ENCODE assay signal across 8 mouse cellular contexts in the genomic region with DNA sequence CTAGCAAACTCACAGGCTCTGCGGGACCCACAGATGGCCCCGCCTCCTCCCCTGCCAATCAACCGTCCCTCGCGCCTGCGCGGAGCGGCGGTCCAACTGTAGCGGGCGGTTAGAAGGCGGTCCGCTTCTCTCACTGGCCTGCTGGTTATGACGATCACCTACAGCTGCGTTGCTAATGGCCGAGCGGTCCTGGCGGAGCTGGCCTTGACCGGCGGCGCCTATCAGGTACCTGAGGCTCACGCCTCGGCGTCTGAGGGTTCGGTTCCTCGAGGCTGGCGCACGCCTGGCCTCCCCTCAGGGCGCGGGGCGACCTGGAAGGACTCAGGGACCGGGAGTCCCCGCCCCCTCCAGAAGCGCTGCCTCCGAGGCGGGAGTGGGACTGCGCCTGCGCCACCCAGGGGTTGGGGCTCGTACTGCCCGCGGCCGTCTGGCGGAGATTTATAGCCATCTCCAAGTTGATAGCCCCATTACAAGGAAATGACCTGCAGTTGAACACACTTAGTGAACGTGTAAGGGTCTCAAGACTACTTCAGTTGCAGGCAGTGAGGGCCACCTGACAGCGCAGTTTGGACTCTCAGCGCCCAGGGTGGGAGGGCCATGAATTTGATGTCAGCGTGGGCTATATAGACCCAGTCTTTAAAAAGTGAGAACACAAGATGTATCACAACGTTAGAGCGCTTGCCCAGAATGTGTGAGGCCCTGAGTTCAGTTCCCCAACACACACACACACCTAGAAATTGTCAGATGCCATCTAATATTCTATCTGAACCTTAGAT. TPM values are rescaled to one million over a fixed set of nuclear protein-coding genes. Genes with fewer than 3 reads are reported as not detected.
A peak's percentile ranks its signal among the peaks of the same experiment; 100 is the strongest.
DNase-seq lines count a peak whose midpoint lies in the region; ATAC-seq and TF ChIP-seq lines count a peak whose summit lies in the region.

A gene (plus strand): TSS at position 74 of the 776 bp plus-strand sequence.

- ATAC-seq in neutrophil, adult 5-6 weeks (ENCODE audit: extremely low read depth, insufficient number of reproducible peaks, low FRiP score, poor library complexity, severe bottlenecking): peak; percentile 85

- WGBS in hindbrain, embryonic 10.5 days: 6% methylated on average over 49 of the region's 49 CpGs
- 4% methylated on average over 49 of the region's 49 CpGs for WGBS in lung, adult 2 months

- H3K36me3 ChIP-seq in hindbrain, embryonic 10.5 days: no peaks in the 10 kb centered on the region

- no peak for TF ChIP-seq CTCF in lung, adult 2 months (IDR thresholded peaks at IDR 0.05; ENCODE audit: insufficient read depth, low read length)

- peak within 1 kb of the TSS; percentile 91 for H3K27ac ChIP-seq in hindbrain, embryonic 10.5 days

- peaks cover 6% of the 10 kb centered on the region; the same call in 1 of the 2 replicates for H3K4me1 ChIP-seq in hindbrain, embryonic 10.5 days (replicated peaks)
- no peaks in the 10 kb centered on the region for H3K4me1 ChIP-seq in lung, adult 2 months (ENCODE audit: control insufficient read depth, insufficient read depth, low read length)

- H3K27me3 ChIP-seq in hindbrain, embryonic 10.5 days (ENCODE audit: insufficient read depth, poor library complexity, severe bottlenecking): 0 out of 2 replicates have a peak, but pooled peaks cover 3% of the 10 kb centered on the region

- DNase-seq in R1 (ENCODE audit: low read depth, low spot score): peak; percentile 97
- peak; percentile 94 to 97 for DNase-seq in cerebellum, postnatal 10 days
- DNase-seq in frontal cortex, postnatal 10 days (ENCODE audit: low spot score in 2 of 2): peak; percentile 89 to 93
- DNase-seq in hindbrain, embryonic 10.5 days (ENCODE audit: low spot score): peak; percentile 97
- peak; percentile 93 to 94 for DNase-seq in layer of hippocampus, adult 8-10 months (ENCODE audit: low spot score in 2 of 2)
- peak; percentile 94 for DNase-seq in lung, adult 2 months
- peak; percentile 97 for DNase-seq in testis, postnatal 10 days (ENCODE audit: low spot score)

- TF ChIP-seq POLR2A in lung, adult 2 months (IDR thresholded peaks at IDR 0.05; ENCODE audit: borderline replicate concordance, extremely low read depth, low read depth, low read length): peak; percentile 63; the same call in 1 of the 2 replicates

- H3K4me3 ChIP-seq in hindbrain, embryonic 10.5 days: peak within 1 kb of the TSS; percentile 58
- H3K4me3 ChIP-seq in lung, adult 2 months (replicated peaks; ENCODE audit: extremely low read depth, low read depth, low read length): peak within 1 kb of the TSS; percentile 74

- no peaks in the 10 kb centered on the region for H3K9me3 ChIP-seq in hindbrain, embryonic 10.5 days

RNA-seq across cellular contexts. Expression of the gene that starts here (rescaled TPM):
- polyA plus RNA-seq in hindbrain, embryonic 10.5 days (2016; fragmentation: Nextera tagmentation; extraction: Ambion mirVana): 0.82 TPM in 1 of 2 replicates, not detected in the other
- total RNA-seq in layer of hippocampus, adult 8-10 months (2022): 1 to 10 TPM in 2 of 4 experiments, under 1 TPM in 1, not detected in 1; 0.52 to 1.5 (median 1.0) TPM
- polyA plus RNA-seq in lung, adult 2 months (2012; rRNA removed): 0.33 TPM in 1 of 2 replicates, not detected in the other
- not detected in 2 replicates for total RNA-seq in neutrophil, adult 5-6 weeks (2017)

Comparison
In these comparisons a context has a peak if more than half of its experiments do, and no peak if none do; other contexts are left out.
1. Peak in every context shown above with its lines: DNase-seq, ATAC-seq, H3K4me3 ChIP-seq and H3K27ac ChIP-seq.
2. Peak in DNase-seq, H3K4me3 ChIP-seq and H3K27ac ChIP-seq in hindbrain, embryonic 10.5 days; RNA of the gene not detected or under 1 TPM.
3. Peak in DNase-seq and H3K4me3 ChIP-seq in lung, adult 2 months; RNA of the gene not detected or under 1 TPM.
4. Peak in ATAC-seq in neutrophil, adult 5-6 weeks; RNA of the gene not detected or under 1 TPM.